Mouse (Mus musculus) forelimb bud, embryonic 11.5 days (tissue): Measurements from ENCODE around the gene Nolc1.

ENCODE experiments used
- DNase-seq: peaks from one replicate; pipeline ENCODE4 v3.0.0-alpha.2; 2012; ENCODE audit warnings: low read depth, low spot score

Gene Nolc1

DNA sequence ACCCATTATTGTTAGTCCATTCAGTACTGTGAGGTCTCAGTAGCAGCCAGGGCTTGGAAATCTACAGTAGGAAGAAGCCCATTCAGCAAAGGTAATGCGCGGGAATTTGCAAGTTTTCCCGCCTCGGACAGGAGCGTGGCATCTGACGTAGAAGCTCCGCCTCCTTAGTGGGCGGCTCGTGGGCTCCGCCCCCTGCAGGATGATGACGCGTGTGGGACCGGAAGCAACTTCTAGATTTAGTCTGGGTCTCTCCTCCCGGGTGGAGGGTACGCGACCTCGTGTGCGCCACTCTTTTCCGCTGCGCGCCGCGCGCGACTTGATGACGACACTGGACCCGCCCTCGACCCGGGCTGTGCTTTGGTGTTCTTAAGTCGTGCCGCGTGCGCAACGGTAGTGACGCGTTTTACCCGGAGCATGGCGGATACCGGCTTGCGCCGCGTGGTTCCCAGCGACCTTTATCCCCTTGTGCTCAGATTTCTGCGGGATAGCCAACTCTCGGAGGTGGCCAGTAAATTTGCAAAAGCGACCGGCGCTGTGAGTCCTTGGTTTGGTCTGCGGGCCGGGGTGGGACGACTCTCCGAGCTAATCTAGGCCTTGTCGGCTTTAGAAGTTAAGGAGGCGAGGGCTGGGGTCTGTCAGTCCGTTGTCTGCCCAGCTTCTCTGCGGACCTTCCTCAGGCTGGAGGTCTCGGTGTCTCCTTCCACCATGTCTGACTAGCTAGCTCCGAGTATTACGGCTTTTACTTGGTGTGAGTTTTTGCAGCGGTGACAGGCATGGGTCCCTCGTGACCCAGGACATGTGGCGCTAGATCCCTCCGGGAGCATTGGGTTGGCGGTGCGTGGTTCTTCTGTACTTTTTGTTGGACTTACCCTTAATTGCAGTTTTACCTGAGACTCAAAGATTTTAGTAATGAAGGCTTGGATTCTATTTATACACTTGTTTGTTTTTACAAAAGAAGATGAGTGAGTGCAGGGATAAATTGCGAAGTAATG is at the start of gene Nolc1:
Gene Nolc1 (plus strand): TSS at position 248 of the 992 bp plus-strand sequence.
- peak; percentile 100 for DNase-seq

DNA sequence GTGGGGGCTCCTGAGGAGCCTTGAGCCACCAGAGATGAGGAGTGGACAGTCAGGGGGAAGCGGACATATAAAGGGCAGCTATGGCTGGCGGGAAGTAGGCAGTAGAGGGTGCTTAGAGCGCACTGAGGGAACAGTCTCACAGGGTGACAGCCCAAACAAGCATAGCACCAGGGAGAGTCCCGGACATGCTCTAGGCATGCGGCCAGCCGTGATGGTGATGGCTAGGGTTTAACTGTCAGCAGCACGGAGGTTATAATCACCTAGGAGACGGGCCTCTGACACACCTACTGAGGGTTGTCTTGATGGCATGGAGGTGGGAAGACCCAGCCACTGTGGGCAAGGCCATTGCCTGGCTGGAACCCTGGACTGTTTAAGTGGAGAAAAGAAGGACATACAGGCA is 49.1 kb upstream of the Nolc1 start:
- no peak for DNase-seq

DNA sequence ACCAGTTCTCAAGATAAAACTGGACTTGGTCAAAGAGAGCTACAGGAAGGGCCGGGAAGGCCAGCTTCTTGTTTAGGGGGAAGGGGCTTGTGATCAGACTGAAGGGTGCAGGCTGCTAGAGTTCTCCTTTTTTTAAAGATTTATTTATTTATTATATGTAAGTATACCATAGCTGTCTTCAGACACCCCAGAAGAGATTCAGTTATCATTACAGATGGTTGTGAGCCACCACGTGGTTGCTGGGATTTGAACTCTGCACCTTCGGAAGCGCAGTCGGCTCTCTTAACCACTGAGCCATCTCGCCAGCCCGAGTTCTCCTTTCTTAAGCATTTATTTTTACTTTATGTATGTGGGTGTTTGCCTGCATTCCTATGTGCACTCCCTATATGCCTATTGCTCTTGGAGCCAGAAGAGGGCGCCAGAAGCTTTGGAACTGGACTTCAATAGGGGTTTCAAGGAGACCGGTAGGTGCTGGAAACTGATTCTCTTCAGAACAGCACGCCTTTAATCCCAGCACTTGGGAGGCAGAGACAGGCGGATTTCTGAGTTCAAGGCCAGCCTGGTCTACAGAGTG is 46.8 kb upstream of the Nolc1 start:
- DNase-seq = no peak

GRCm38 (mm10) chr19:46029652-46030051 is 46.0 kb upstream of the Nolc1 start:
- no peak for DNase-seq

- no peak for DNase-seq
Measured at GRCm38 (mm10) chr19:46030196-46030983, 45.3 kb upstream of the Nolc1 start.

- DNase-seq = no peak
Measured at GRCm38 (mm10) chr19:46031689-46032432, 43.8 kb upstream of the Nolc1 start.

DNA sequence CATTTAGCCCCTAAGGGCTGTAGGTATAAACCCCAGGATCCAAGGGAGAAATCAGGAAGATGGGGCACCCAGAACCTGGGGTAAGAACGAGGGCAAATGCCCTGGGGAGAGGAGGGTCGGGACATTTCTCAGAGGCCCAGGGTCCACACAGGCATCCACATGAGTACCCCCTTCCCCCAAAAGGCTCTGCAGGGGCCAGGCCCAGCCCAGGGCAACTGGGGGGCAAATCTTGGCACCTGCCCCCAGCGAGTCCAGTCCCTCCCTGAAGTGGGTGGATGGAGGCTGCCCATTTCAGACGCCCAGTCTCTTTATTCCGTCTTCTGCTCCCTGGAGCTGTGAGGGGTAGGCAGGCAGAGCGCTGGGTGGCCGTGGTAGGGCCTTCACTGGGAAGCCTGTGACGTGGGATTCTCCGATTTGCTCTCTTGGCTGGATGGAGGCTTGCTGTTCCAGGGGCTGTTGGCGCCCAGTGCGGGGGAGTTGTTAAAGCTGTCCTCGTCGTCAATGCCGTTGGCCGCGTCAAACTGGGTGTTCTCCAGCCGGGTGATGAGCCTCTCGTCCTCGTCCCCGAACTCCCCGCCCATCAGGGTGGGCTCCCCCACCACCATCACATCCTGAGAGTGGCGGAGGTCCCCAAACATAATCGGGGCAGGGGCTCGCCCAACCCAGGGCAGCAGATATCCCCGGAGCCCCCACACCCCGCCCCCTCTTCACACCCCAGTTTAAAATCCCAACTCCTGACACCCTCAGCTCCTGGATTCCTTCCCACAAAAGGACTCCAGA is 42.7 kb upstream of the Nolc1 start:
- DNase-seq = no peak

GRCm38 (mm10) chr19:46033911-46034310 is 41.8 kb upstream of the Nolc1 start:
- DNase-seq = no peak

DNA sequence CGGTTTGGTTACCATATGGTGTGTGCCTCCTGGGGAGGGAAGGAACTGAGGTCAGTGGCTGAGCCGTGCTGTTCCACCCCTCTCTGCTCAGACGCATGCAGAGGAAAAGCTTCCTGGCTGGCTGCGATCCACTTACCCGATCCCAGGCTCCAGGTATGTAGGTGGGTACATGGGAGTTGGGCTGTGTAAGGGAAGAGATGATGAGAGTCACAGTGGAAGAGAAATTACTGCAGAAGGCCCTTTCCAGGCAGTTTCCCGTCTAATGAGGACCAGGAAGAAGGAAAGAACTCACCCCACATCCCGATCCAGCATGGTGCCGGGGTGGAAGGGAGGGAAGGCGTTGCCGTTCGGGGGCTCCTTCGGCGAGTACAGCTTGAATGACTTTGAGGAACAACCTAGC is 39.7 kb upstream of the Nolc1 start:
- DNase-seq = no peak

DNA sequence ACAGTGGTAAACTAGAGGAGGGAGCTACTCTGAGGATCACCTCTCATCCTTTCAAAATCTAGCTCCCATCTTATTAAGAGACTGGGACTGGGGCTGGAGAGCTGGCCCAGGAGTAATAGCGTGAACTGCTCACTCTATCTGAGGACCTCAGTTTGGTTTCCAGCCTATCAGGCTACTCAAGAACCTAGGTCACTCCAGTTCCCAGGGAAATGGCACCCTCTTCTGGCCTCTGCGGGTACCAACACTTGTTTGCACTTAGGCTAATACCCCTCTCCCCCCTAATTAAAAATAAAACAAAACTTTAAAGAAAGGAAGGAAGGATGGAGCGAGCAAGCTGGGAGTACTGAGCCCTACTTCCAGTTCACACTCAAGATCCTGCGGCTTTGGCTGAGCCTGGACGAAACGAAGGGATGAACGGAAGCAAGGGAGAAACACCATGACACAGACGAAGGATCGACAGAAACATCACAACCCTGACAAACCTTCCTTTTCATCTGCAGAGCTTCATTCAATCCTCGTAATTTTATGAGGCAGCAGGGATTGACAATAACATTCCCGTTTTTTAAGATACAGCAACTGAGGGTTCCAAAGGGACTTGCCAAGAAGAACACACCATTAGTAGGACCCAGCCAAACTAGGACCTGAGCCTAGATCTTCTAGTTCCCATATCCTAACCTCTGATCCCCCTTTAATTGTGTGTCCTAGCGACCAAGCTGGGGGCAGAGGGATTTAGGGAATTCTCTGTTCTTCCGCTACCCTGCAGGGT is 39.0 kb upstream of the Nolc1 start:
- DNase-seq = no peak

DNA sequence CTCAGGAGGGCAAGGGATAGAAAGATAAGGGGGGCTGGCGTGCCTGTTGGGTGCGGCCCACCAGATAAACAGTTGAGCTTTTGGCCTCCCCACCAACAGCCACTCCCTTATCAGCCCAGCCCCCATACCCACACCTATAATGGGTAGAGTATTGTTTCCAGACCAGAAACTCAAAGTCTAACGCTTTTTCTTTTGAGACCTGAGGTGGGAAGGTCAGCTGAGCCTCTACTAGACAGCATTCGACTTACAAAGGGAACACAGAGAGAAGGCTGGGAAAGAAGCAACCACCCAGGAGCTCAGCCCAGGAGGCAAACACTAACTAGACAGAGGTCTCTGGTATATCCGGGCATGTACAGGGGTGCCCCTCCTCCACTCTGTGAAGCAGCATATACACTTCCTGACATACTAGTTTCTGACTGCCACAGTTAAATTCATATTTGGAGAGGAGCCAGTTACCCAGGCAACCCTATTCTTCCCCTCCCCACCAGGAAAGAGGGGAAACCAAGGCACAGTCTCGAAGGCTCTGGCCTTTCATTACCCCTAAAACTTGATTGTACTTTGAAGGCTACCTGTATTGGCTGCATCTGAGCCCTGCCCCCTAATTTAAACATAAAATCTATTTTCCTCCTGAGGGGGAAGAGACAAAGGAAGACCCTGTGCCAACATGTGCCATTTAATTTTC is 38.3 kb upstream of the Nolc1 start:
- DNase-seq = no peak

- no peak for DNase-seq
Measured at GRCm38 (mm10) chr19:46037925-46038850, 37.5 kb upstream of the Nolc1 start.

GRCm38 (mm10) chr19:46038851-46039260 is 36.8 kb upstream of the Nolc1 start:
- no peak for DNase-seq

- peak; percentile 86 for DNase-seq
Measured at GRCm38 (mm10) chr19:46039478-46039877, 36.2 kb upstream of the Nolc1 start.

- no peak for DNase-seq
Measured at GRCm38 (mm10) chr19:46040149-46040902, 35.3 kb upstream of the Nolc1 start.

DNA sequence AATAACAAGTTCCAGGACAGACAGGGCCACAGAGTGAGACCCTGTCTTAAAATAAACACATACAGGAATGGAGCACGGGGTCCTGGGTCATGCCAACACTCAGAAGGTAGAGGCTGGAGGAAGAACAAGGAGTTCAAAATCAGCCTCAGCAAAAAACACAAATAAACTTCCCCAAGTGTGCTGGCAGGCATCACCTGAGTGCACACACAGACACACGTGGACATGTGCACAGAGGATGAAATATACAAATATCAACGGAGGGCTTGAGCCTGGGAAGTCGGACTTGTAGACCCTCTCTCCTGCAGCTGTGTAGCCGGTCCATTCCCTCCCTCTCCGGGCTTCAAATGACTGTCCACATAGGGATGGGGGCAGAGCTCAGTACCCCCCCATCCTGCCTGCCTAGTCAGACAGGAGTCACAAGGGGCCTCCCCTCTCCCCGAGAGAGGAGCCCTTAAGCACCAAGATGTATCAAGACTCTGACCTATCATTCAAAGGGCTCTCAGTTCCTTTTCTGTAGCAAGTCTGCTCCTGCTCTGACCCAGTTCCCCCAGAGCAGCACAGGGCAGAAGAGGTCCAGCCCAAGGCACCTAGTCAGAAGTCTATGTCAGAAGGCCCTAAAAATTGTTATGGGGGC is 34.2 kb upstream of the Nolc1 start:
- no peak for DNase-seq

DNA sequence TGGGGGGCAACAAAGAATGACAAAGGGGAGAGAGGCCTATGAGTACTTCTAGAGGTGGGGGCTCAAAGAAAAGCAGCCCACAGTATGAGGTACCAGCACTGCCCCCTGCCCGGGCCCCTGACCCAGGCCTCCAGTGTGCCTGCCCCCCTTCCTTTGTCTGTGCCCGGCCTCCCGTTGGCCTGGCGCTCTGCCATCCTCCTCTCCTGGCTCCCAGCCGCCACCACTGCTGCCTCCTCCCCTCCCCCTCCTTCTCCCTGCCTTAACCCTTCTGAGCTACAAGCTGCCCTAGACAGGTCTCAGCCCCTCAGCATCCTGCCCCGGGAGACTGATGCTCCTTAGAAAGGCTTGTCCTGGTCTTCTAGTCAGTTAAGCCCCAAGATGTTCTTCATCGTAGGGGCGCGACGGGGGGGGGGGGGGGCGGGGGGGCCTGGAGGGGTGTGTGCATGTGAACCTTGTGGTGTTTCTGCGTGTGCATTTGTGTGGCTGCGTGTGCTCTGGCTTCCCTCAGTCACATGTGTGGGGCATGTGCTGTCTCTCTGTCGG is 33.7 kb upstream of the Nolc1 start:
- DNase-seq = peak; percentile 68
